Mouse (Mus musculus): ENCODE measurements around the gene Dchs2.

Dchs2 gene

GRCm38 (mm10) chr3:83155600-83155999 is 27.9 kb downstream of the Dchs2 start:
- no peak for DNase-seq (ENCODE audit: low spot score in 2 of 2)

- DNase-seq (ENCODE audit: low spot score in 2 of 2), result no peak
Observed at GRCm38 (mm10) chr3:83156165-83156564, 28.4 kb downstream of the Dchs2 start.

- no peak for DNase-seq (ENCODE audit: low spot score in 2 of 2)
Observed at GRCm38 (mm10) chr3:83161542-83162231, 33.9 kb downstream of the Dchs2 start.

- DNase-seq (ENCODE audit: low spot score in 2 of 2), result no peak
Observed at GRCm38 (mm10) chr3:83163676-83164075, 35.9 kb downstream of the Dchs2 start.

- DNase-seq (ENCODE audit: low spot score in 2 of 2), result no peak
Observed at GRCm38 (mm10) chr3:83185527-83185926, 57.8 kb downstream of the Dchs2 start.

- DNase-seq (ENCODE audit: low spot score in 2 of 2), result no peak
Observed at GRCm38 (mm10) chr3:83191271-83191670, 63.5 kb downstream of the Dchs2 start.

GRCm38 (mm10) chr3:83192401-83192800 is 64.7 kb downstream of the Dchs2 start:
- DNase-seq (ENCODE audit: low spot score in 2 of 2), result no peak

- DNase-seq (ENCODE audit: low spot score in 2 of 2), result no peak
Observed at GRCm38 (mm10) chr3:83194911-83195310, 67.2 kb downstream of the Dchs2 start.

- no peak for DNase-seq (ENCODE audit: low spot score in 2 of 2)
Observed at GRCm38 (mm10) chr3:83201286-83201980, 73.7 kb downstream of the Dchs2 start.

- no peak for DNase-seq (ENCODE audit: low spot score in 2 of 2)
Observed at GRCm38 (mm10) chr3:83205073-83205668, 77.4 kb downstream of the Dchs2 start.

GRCm38 (mm10) chr3:83209646-83210045 is 81.9 kb downstream of the Dchs2 start:
- no peak for DNase-seq (ENCODE audit: low spot score in 2 of 2)

- no peak for DNase-seq (ENCODE audit: low spot score in 2 of 2)
Observed at GRCm38 (mm10) chr3:83210210-83210609, 82.5 kb downstream of the Dchs2 start.

GRCm38 (mm10) chr3:83211939-83212338 is 84.2 kb downstream of the Dchs2 start:
- no peak for DNase-seq (ENCODE audit: low spot score in 2 of 2)

GRCm38 (mm10) chr3:83212578-83212977 is 84.8 kb downstream of the Dchs2 start:
- peak in 1 of 2 experiments; percentile 16 for DNase-seq (ENCODE audit: low spot score in 2 of 2)

- no peak for DNase-seq (ENCODE audit: low spot score in 2 of 2)
Observed at GRCm38 (mm10) chr3:83218059-83218458, 90.3 kb downstream of the Dchs2 start.

- DNase-seq (ENCODE audit: low spot score in 2 of 2), result peak; percentile 39 to 53
Observed at GRCm38 (mm10) chr3:83220101-83220500, 92.4 kb downstream of the Dchs2 start.

- peak; percentile 31 to 51 for DNase-seq (ENCODE audit: low spot score in 2 of 2)
Observed at GRCm38 (mm10) chr3:83222125-83222524, 94.4 kb downstream of the Dchs2 start.

GRCm38 (mm10) chr3:83228383-83228782 is 100.6 kb downstream of the Dchs2 start:
- DNase-seq (ENCODE audit: low spot score in 2 of 2), result no peak

GRCm38 (mm10) chr3:83230326-83230725 is 102.6 kb downstream of the Dchs2 start:
- DNase-seq (ENCODE audit: low spot score in 2 of 2), result no peak

GRCm38 (mm10) chr3:83234457-83234856 is 106.7 kb downstream of the Dchs2 start:
- DNase-seq (ENCODE audit: low spot score in 2 of 2), result no peak

- DNase-seq (ENCODE audit: low spot score in 2 of 2), result no peak
Observed at GRCm38 (mm10) chr3:83235061-83235460, 107.3 kb downstream of the Dchs2 start.

GRCm38 (mm10) chr3:83246536-83246935 is 118.8 kb downstream of the Dchs2 start:
- no peak for DNase-seq (ENCODE audit: low spot score in 2 of 2)

- no peak for DNase-seq (ENCODE audit: low spot score in 2 of 2)
Observed at GRCm38 (mm10) chr3:83250001-83250545, 122.3 kb downstream of the Dchs2 start.
